Mouse (Mus musculus) limb, embryonic 10.5 days (tissue): Measurements from ENCODE around the gene Nr5a1. TPM values are rescaled to one million over a fixed set of nuclear protein-coding genes. Genes with fewer than 3 reads are reported as not detected.

Experiments
- DNase-seq: peaks from one replicate; pipeline ENCODE4 v3.0.0-alpha.2; 2017; ENCODE audit warnings: low spot score
- H3K27ac ChIP-seq: fragments of 300-500 bp; sonication (generic); 2 replicates; pipeline ENCODE4 v1.5.1; 2016; ENCODE audit warnings: mild to moderate bottlenecking
- H3K27me3 ChIP-seq: fragments of 300-500 bp; sonication (generic); 2 replicates; pipeline ENCODE4 v1.6.1; 2016; ENCODE audit warnings: low read depth, mild to moderate bottlenecking; ENCODE audit not compliant: poor library complexity, severe bottlenecking
- H3K36me3 ChIP-seq: fragments of 300-500 bp; sonication (generic); 2 replicates; pipeline ENCODE4 v1.6.1; 2016; ENCODE audit warnings: mild to moderate bottlenecking, moderate library complexity
- H3K4me1 ChIP-seq: fragments of 300-500 bp; sonication (generic); 2 replicates; pipeline ENCODE4 v1.6.1; 2016
- H3K4me3 ChIP-seq: fragments of 300-500 bp; sonication (generic); 2 replicates; pipeline ENCODE4 v1.5.1; 2016; ENCODE audit warnings: mild to moderate bottlenecking, moderate library complexity
- H3K9me3 ChIP-seq: fragments of 300-500 bp; sonication (generic); replicated peaks from 2 replicates; pipeline ENCODE4 v1.6.1; 2016; ENCODE audit warnings: mild to moderate bottlenecking
- WGBS: fragments of 180-500 bp; shearing (Covaris S2); methylation state at CpG from one replicate; pipeline ENCODE4 v1.1.7; 2016; 5-methylcytosine and 5-hydroxymethylcytosine counted together
- polyA plus RNA-seq: library from polyadenylated mRNA; unstranded; fragments of >200 nt; fragmentation: Nextera tagmentation; extraction: Ambion mirVana; gene quantifications from 2 replicates; pipeline ENCODE4 v1.2.1, GENCODE M21; 2016

Gene Nr5a1
- polyA plus RNA-seq, 1 experiment from 2014 or later, result not detected

- no peak overlapping the region for H3K4me3 ChIP-seq
- no peaks in the 10 kb centered on the region for H3K27me3 ChIP-seq
- H3K36me3 ChIP-seq, result no peaks in the 10 kb centered on the region
- H3K4me1 ChIP-seq, result 0 out of 2 replicates have a peak, but pooled peaks cover 5% of the 10 kb centered on the region
- no peaks in the 10 kb centered on the region for H3K9me3 ChIP-seq
- WGBS, result 9% methylated on average over 1 of the region's 1 CpGs
- DNase-seq, result no peak
- no peak overlapping the region for H3K27ac ChIP-seq
These were observed 52.9 kb downstream of the Nr5a1 start for GRCm38 (mm10) chr2:38661398-38661797.

- WGBS, result under 1% methylated on average over 25 of the region's 25 CpGs
- no peaks in the 10 kb centered on the region for H3K27me3 ChIP-seq
- peak; percentile 88 for DNase-seq
- H3K27ac ChIP-seq, result peak overlapping the region; percentile 63
- H3K36me3 ChIP-seq, result no peaks in the 10 kb centered on the region
- H3K4me1 ChIP-seq, result peaks cover 5% of the 10 kb centered on the region; the same call in 1 of the 2 replicates
- no peaks in the 10 kb centered on the region for H3K9me3 ChIP-seq
- H3K4me3 ChIP-seq, result peak overlapping the region; percentile 51
These were observed 56.0 kb downstream of the Nr5a1 start for GRCm38 (mm10) chr2:38658338-38658836.

- no peak overlapping the region for H3K27ac ChIP-seq
- no peaks in the 10 kb centered on the region for H3K9me3 ChIP-seq
- no peaks in the 10 kb centered on the region for H3K27me3 ChIP-seq
- no peak overlapping the region for H3K4me3 ChIP-seq
- DNase-seq, result no peak
- H3K36me3 ChIP-seq, result no peaks in the 10 kb centered on the region
- peaks cover 20% of the 10 kb centered on the region for H3K4me1 ChIP-seq
- 83% methylated on average over 2 of the region's 2 CpGs for WGBS
These were observed 60.6 kb downstream of the Nr5a1 start for GRCm38 (mm10) chr2:38653694-38654093.

- WGBS, result 87% methylated on average over 5 of the region's 5 CpGs
- no peaks in the 10 kb centered on the region for H3K27me3 ChIP-seq
These were observed 61.1 kb downstream of the Nr5a1 start for GRCm38 (mm10) chr2:38653293-38653619.

GRCm38 (mm10) chr2:38652565-38653292, 61.6 kb downstream of the Nr5a1 start:
- Histone ChIP-seq H3K27ac (no peak overlapping the region), H3K4me3 (no peak overlapping the region), H3K36me3 (no peaks in the 10 kb centered on the region), H3K27me3 (no peaks in the 10 kb centered on the region), H3K9me3 (no peaks in the 10 kb centered on the region), H3K4me1 (peaks cover 15% of the 10 kb centered on the region)
- 57% methylated on average over 10 of the region's 10 CpGs for WGBS
- DNase-seq, result no peak

More at GRCm38 (mm10) chr2:38653293-38653619, 61.1 kb downstream of the Nr5a1 start:
- Histone ChIP-seq H3K4me1 (peaks cover 20% of the 10 kb centered on the region), H3K9me3 (no peaks in the 10 kb centered on the region), H3K4me3 (no peak overlapping the region), H3K36me3 (no peaks in the 10 kb centered on the region), H3K27ac (no peak overlapping the region)
- DNase-seq, result no peak

DNA sequence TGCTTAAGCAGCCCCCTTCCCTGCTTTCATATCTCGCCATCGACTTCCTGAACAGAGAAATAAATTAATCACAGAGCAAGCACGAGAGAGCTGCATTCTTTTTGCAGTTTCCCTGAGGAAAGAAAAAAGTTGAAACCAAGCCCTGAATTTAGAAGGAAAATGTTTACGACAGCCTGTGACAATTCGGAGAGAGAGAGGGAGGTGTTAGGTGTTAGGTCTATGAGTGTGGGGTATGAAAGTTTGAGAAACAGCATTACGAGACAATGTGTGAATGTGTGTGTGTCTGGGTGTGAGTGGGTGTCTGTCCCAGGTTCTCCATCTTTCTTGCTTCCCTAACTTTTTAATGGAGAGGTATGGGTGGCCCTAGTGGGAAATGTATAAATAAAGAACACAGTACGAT, 62.2 kb downstream of the Nr5a1 start:
- Histone ChIP-seq H3K27me3 (no peaks in the 10 kb centered on the region), H3K36me3 (no peaks in the 10 kb centered on the region), H3K27ac (0 out of 2 replicates have a peak overlapping the region, but pooled peaks have one; percentile 19), H3K9me3 (no peaks in the 10 kb centered on the region), H3K4me3 (no peak overlapping the region), H3K4me1 (peaks cover 15% of the 10 kb centered on the region)
- WGBS, result 80% methylated on average over 7 of the region's 7 CpGs
- no peak for DNase-seq

GRCm38 (mm10) chr2:38650340-38650739, 64.0 kb downstream of the Nr5a1 start:
- no peak for DNase-seq
- WGBS, result 80% methylated on average over 1 of the region's 1 CpGs
- no peak overlapping the region for H3K27ac ChIP-seq
- H3K9me3 ChIP-seq, result no peaks in the 10 kb centered on the region
- no peaks in the 10 kb centered on the region for H3K36me3 ChIP-seq
- H3K27me3 ChIP-seq, result no peaks in the 10 kb centered on the region
- peaks cover 15% of the 10 kb centered on the region for H3K4me1 ChIP-seq
- H3K4me3 ChIP-seq, result no peak overlapping the region

- H3K27me3 ChIP-seq, result no peaks in the 10 kb centered on the region
- H3K4me1 ChIP-seq, result peaks cover 19% of the 10 kb centered on the region
- no peaks in the 10 kb centered on the region for H3K36me3 ChIP-seq
- DNase-seq, result no peak
- H3K27ac ChIP-seq, result no peak overlapping the region
- no peak overlapping the region for H3K4me3 ChIP-seq
- H3K9me3 ChIP-seq, result no peaks in the 10 kb centered on the region
- 91% methylated on average over 7 of the region's 7 CpGs for whole genome bisulfite sequencing
These were observed 66.7 kb downstream of the Nr5a1 start for GRCm38 (mm10) chr2:38647661-38648060.

DNA sequence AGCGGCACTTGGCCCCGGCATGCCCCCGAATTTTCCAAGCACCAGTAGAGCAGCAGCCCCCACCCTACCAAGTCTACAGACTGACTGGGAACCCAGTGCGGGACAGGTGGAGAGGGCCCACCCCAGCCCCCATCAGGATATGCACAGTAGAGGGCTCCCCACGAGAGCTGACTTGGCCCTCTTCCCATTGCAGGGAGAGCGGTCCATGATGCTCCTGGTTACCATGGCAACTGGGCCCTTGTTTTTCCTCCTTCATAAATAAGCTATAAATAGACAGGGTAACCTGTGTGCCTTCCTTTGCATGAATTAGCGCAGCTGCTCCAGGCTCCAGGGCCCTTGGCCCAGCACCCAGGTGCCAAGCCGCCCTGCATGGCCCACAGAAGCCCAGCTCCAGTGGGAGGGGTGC, 67.1 kb downstream of the Nr5a1 start:
- H3K36me3 ChIP-seq, result 0 out of 2 replicates have a peak, but pooled peaks cover 3% of the 10 kb centered on the region
- no peaks in the 10 kb centered on the region for H3K27me3 ChIP-seq
- no peak for DNase-seq
- 74% methylated on average over 8 of the region's 8 CpGs for WGBS
- no peaks in the 10 kb centered on the region for H3K9me3 ChIP-seq
- H3K27ac ChIP-seq, result no peak overlapping the region
- no peak overlapping the region for H3K4me3 ChIP-seq
- peaks cover 18% of the 10 kb centered on the region for H3K4me1 ChIP-seq

- H3K27me3 ChIP-seq, result no peaks in the 10 kb centered on the region
- no peak overlapping the region for H3K4me3 ChIP-seq
- peaks cover 16% of the 10 kb centered on the region for H3K36me3 ChIP-seq
- WGBS, result 1% methylated on average over 3 of the region's 3 CpGs
- no peak overlapping the region for H3K27ac ChIP-seq
- H3K4me1 ChIP-seq, result peaks cover 14% of the 10 kb centered on the region
- DNase-seq, result peak; percentile 70
- no peaks in the 10 kb centered on the region for H3K9me3 ChIP-seq
These were observed 68.4 kb downstream of the Nr5a1 start for GRCm38 (mm10) chr2:38645936-38646335.

DNA sequence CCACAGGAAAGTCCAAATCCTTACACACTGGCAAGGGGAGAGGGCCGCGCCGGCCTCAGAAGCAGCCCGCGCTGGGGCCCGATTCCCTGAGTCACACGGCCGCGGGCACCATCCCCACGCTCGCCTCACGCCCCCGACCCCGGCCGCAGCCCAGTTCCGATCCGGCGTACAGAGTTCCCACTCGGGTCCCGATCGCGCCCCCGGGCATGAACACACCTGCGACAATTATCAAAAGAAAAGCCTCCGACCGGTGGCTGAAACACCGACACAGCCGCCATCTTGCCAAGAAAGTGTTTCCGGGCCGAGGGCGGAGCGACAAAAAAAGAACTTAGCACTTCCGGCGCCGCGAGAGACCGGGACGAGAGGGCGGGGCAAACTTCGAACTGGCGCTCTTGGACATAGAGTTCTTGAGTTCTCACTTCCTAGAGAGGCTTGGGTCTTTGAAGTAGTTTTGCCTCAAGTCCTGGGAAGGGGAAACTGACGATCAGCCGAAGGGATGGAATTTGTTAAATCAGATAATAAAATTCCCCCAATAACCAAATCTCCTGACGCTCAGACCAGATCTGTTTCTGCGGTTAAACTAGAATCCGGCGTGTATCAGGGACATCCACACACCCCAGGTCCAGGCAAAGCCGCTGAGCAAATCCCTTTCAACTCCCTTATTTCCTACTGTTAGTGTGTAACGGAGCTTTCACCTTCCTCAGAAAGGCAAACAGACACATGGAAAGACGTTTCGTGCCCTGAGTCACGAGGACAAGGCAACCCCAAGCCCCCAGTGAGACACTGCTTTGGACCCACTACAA, 70.5 kb downstream of the Nr5a1 start, which contains the start of gene Psmb7:
TSS of gene Psmb7 (minus strand) at position 463 of the 803 bp plus-strand sequence.
- 2% methylated on average over 52 of the region's 52 CpGs for WGBS
- no peaks in the 10 kb centered on the region for H3K27me3 ChIP-seq
- H3K4me3 ChIP-seq, result peak within 1 kb of the TSS; percentile 86
- H3K27ac ChIP-seq, result peak within 1 kb of the TSS; percentile 94
- H3K36me3 ChIP-seq, result peaks cover 36% of the 10 kb centered on the region
- H3K4me1 ChIP-seq, result peaks cover 14% of the 10 kb centered on the region
- peak; percentile 95 for DNase-seq
- no peaks in the 10 kb centered on the region for H3K9me3 ChIP-seq
